Mouse (Mus musculus) forebrain, embryonic 12.5 days (tissue): ENCODE measurements around the gene Acsf2. TPM values are rescaled to one million over a fixed set of nuclear protein-coding genes. Genes with fewer than 3 reads are reported as not detected.

ENCODE experiments used
- ATAC-seq: fragments of 200-750 bp; cut with Nextera tagmentation; 2 replicates; pipeline ENCODE4 v1.8.0; 2017; ENCODE audit warnings: moderate TSS enrichment; ENCODE audit not compliant: low FRiP score
- H3K27ac ChIP-seq: fragments of 300-500 bp; sonication (generic); 2 replicates; pipeline ENCODE4 v1.5.1; 2016; ENCODE audit warnings: mild to moderate bottlenecking
- H3K27me3 ChIP-seq: fragments of 300-500 bp; sonication (generic); 2 replicates; pipeline ENCODE4 v1.6.1; 2016; ENCODE audit warnings: mild to moderate bottlenecking
- H3K36me3 ChIP-seq: fragments of 300-500 bp; sonication (generic); replicated peaks from 2 replicates; pipeline ENCODE4 v1.6.1; 2016; ENCODE audit warnings: mild to moderate bottlenecking
- H3K4me1 ChIP-seq: fragments of 300-500 bp; sonication (generic); 2 replicates; pipeline ENCODE4 v1.6.1; 2016
- H3K4me2 ChIP-seq: fragments of 300-500 bp; sonication (generic); 2 replicates; pipeline ENCODE4 v1.6.1; 2016; ENCODE audit warnings: mild to moderate bottlenecking, moderate library complexity
- H3K4me3 ChIP-seq: fragments of 300-500 bp; sonication (generic); replicated peaks from 2 replicates; pipeline ENCODE4 v1.5.1; 2016; ENCODE audit warnings: mild to moderate bottlenecking
- H3K9ac ChIP-seq: fragments of 300-500 bp; sonication (generic); 2 replicates; pipeline ENCODE4 v1.6.1; 2016; ENCODE audit warnings: mild to moderate bottlenecking
- H3K9me3 ChIP-seq: fragments of 300-500 bp; sonication (generic); 2 replicates; pipeline ENCODE4 v1.6.1; 2016
- WGBS: fragments of 180-500 bp; shearing (Covaris S2); methylation state at CpG from one replicate; pipeline ENCODE4 v1.1.7; 2016; 5-methylcytosine and 5-hydroxymethylcytosine counted together
- polyA plus RNA-seq: library from polyadenylated mRNA; unstranded; fragments of >200 nt; fragmentation: Nextera tagmentation; extraction: Ambion mirVana; gene quantifications from 2 replicates; pipeline ENCODE4 v1.2.1, GENCODE M21; 2016

Gene Acsf2
- polyA plus RNA-seq, 1 experiment from 2014 or later, result 4.0 TPM

DNA sequence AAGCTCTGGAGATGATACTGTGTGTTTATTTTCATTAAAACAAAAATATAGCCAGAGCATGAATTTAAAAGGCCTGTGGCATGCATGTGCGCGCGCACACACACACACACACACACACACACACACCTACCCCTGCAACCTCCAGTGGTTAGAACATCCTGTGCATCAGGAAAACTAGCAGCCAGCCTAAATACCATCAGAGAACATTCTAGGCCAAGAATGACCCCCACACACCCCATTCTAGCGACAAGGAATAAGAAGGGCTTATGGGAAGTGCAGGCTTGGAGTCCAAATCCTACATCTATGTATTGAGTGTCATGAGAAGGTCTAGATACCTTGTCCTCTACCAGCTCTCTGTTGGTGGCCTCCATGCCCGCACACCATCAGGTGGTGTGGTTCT, 38.3 kb downstream of the Acsf2 start:
- 97% methylated on average over 5 of the region's 5 CpGs for WGBS
- Histone ChIP-seq H3K27ac (no peak overlapping the region), H3K27me3 (peaks cover 37% of the 10 kb centered on the region), H3K36me3 (no peaks in the 10 kb centered on the region), H3K4me1 (peaks cover 18% of the 10 kb centered on the region), H3K4me3 (no peak overlapping the region), H3K9ac (no peak overlapping the region), H3K9me3 (no peaks in the 10 kb centered on the region), H3K4me2 (no peak overlapping the region)
- ATAC-seq, result no peak

- WGBS, result 88% methylated on average over 3 of the region's 3 CpGs
- Histone ChIP-seq H3K4me2 (no peak overlapping the region), H3K4me3 (no peak overlapping the region), H3K27ac (no peak overlapping the region), H3K36me3 (no peaks in the 10 kb centered on the region; the same call in 1 of the 2 replicates), H3K27me3 (0 out of 2 replicates have a peak, but pooled peaks cover 3% of the 10 kb centered on the region), H3K4me1 (no peaks in the 10 kb centered on the region), H3K9me3 (no peaks in the 10 kb centered on the region), H3K9ac (no peak overlapping the region)
- no peak for ATAC-seq
Measured at GRCm38 (mm10) chr11:94558226-94558625, 43.4 kb downstream of the Acsf2 start.

DNA sequence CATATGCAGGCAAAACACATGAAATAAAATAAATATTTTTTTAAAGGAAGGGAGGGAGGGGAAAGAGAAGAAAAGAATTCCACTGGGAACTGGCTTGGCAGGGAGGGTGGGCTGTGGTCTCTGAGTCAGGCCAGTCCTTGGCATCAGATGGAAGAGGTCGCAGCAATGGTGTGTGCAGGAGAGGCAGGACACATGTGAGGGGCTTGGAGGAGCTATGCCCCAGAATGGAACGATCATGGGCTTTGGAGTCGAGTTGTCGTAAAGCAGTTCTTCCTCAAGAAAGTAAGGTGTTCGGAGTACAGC, 51.3 kb downstream of the Acsf2 start:
- H3K36me3 ChIP-seq, result no peaks in the 10 kb centered on the region
- no peak for ATAC-seq
- H3K4me1 ChIP-seq, result peaks cover 7% of the 10 kb centered on the region
- no peak overlapping the region for H3K27ac ChIP-seq
- 91% methylated on average over 5 of the region's 5 CpGs for WGBS
- H3K4me2 ChIP-seq, result no peak overlapping the region
- no peak overlapping the region for H3K9ac ChIP-seq
- H3K4me3 ChIP-seq, result no peak overlapping the region
- H3K9me3 ChIP-seq, result no peaks in the 10 kb centered on the region
- 0 out of 2 replicates have a peak, but pooled peaks cover 4% of the 10 kb centered on the region for H3K27me3 ChIP-seq

DNA sequence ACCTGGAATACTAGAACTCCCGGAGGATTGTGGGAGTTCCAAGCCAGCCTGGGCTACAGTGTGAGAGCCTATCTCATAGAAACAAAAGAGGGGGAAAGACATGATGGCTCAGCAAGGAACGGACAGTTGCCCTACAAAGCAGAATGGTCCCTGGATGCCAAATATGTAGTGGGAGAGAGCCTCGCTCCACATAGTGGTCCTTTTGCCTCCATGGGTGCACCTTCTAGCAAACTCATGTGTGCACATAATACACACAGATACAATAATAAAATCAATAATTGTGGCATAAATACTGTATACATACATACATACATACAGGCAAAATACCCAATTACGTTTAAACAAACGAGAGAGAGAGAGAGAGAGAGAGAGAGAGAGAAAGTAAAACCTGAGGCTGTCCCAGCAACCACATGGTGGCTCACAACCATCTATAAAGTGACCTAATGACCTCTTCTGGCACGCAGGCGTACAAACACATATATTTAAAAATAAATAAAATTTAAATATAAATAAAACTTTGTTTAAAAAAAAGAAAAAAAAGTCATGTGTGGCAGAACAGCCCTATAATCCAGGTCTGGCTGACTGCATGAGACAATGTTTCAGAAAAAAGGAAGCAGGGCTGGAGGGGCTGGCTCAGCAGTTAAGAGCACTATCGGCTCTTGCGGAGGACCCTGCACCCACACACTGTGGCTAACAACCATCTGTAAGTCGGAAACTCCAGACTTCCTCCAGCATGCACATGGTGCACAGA, 51.8 kb downstream of the Acsf2 start:
- Histone ChIP-seq H3K27me3 (0 out of 2 replicates have a peak, but pooled peaks cover 4% of the 10 kb centered on the region), H3K4me3 (no peak overlapping the region), H3K9ac (no peak overlapping the region), H3K36me3 (no peaks in the 10 kb centered on the region), H3K4me1 (peaks cover 7% of the 10 kb centered on the region), H3K4me2 (no peak overlapping the region), H3K27ac (no peak overlapping the region), H3K9me3 (no peaks in the 10 kb centered on the region)
- no peak for ATAC-seq
- 81% methylated on average over 10 of the region's 10 CpGs for WGBS

DNA sequence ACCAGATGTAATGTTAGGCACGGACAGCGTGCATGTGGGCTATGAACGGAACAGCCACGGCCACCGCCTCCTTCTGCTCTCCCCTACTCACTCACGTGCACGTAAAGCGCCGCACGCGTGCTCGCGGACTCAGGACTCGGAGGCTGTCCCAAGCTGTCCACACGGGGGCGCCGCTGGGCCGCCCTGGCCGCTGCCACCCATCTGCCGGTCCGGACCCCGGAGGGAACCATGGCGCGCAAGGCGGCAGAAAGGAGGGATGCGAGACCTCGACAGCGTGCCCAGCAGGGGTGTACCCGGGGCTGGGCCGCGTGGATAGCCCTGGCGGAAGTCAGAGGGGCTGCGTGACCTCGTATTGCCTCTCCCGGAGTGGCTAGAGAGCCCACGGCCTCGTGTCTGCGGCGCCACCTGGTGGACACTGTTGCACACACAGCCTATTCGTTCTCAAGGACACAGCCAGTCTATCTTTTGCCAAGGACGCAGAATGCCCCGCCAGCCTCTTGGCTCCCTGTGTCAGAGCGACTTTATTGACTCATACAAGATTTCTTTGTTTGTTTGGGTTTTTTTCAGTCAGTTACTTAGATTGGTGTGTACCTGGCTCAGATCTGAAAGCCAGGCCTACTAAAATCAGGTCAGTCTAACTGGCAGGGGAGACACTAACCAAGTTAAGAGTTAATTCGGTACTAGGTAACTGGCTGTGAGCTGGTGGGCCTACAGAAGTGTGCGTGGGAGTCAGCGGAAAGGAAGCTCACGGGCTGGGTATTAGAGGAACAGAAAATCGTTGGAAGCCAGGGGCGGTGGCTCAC, 52.6 kb downstream of the Acsf2 start, which contains the start of gene Rsad1:
Gene Rsad1, minus strand, starts transcription at position 368 of the 803 bp plus-strand sequence.
- H3K4me1 ChIP-seq, result peaks cover 13% of the 10 kb centered on the region
- peak within 1 kb of the TSS; percentile 89 for H3K4me2 ChIP-seq
- H3K27ac ChIP-seq, result peak within 1 kb of the TSS; percentile 86
- H3K9ac ChIP-seq, result peak within 1 kb of the TSS; percentile 74
- H3K9me3 ChIP-seq, result no peaks in the 10 kb centered on the region
- H3K27me3 ChIP-seq, result 0 out of 2 replicates have a peak, but pooled peaks cover 4% of the 10 kb centered on the region
- peak; percentile 86 for ATAC-seq
- no peaks in the 10 kb centered on the region for H3K36me3 ChIP-seq
- 4% methylated on average over 49 of the region's 49 CpGs for WGBS
- H3K4me3 ChIP-seq, result peak within 1 kb of the TSS; percentile 67

DNA sequence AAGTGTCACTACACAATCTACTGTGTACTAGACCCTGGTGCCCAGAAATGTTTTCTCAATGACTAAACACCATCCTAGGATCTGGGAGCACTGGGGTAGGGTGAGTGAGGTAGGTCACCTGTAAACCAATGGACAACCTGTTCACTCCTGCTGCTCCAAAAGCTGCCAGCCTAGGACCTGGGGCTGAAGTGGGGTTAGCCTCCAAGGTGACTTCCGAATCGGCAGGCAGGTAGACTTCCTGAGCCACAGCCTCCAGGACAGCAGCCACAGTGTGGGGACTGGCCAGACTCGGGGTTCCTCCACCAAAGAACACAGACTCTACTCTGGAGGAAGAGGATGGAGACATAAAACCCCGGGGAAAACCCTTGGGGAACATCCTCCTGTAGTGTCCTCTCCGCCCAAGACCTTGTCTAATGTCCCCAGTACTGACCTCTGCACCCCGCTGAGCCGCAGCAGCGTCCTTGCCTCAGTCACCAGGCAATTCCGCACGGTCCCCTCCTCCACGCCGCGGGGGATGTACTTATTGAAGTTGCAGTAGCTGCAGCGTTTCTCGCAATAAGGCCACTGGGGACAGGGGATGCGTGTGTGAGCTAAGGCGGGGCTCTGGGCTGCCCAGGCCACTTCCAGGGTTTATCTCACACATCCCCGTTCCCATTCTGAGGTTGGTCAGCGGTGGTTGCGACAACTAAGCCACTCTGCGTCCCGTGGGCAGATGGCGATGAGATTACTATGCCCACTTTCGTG, 53.5 kb downstream of the Acsf2 start:
- peak overlapping the region; percentile 74 for H3K9ac ChIP-seq
- no peaks in the 10 kb centered on the region for H3K36me3 ChIP-seq
- H3K27me3 ChIP-seq, result 0 out of 2 replicates have a peak, but pooled peaks cover 4% of the 10 kb centered on the region
- peak overlapping the region; percentile 89 for H3K4me2 ChIP-seq
- peak; percentile 37 for ATAC-seq
- H3K4me3 ChIP-seq, result peak overlapping the region; percentile 67
- 16% methylated on average over 24 of the region's 24 CpGs for WGBS
- H3K4me1 ChIP-seq, result peaks cover 14% of the 10 kb centered on the region
- no peaks in the 10 kb centered on the region for H3K9me3 ChIP-seq
- no peak overlapping the region for H3K27ac ChIP-seq

DNA sequence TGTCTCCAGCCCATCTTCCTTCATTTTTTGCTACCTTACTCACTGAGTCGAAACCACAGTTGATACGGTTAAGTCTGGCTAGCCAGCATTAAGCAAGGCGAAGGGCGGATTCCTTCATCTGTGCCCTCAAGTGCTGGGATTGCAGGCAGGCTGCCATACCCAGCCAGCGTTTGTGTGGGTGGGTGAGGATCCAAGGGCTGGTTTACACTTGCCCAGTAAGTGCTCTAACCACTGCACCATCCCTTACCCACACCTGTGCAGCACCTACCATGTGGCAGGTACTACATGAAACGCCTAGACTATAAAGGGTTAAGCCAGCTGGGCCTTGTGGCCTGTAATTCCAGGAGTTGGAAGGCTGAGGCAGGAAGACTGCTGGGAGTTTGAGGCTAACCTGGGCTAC, 54.4 kb downstream of the Acsf2 start:
- Histone ChIP-seq H3K4me1 (peaks cover 14% of the 10 kb centered on the region), H3K27me3 (0 out of 2 replicates have a peak, but pooled peaks cover 4% of the 10 kb centered on the region), H3K9me3 (no peaks in the 10 kb centered on the region), H3K27ac (no peak overlapping the region), H3K4me3 (no peak overlapping the region), H3K4me2 (no peak overlapping the region), H3K9ac (no peak overlapping the region), H3K36me3 (no peaks in the 10 kb centered on the region)
- no peak for ATAC-seq
- 95% methylated on average over 6 of the region's 6 CpGs for WGBS

GRCm38 (mm10) chr11:94546381-94546780, 55.3 kb downstream of the Acsf2 start:
- peaks cover 14% of the 10 kb centered on the region for H3K4me1 ChIP-seq
- ATAC-seq, result no peak
- 0 out of 2 replicates have a peak, but pooled peaks cover 4% of the 10 kb centered on the region for H3K36me3 ChIP-seq
- H3K27ac ChIP-seq, result no peak overlapping the region
- H3K27me3 ChIP-seq, result 0 out of 2 replicates have a peak, but pooled peaks cover 4% of the 10 kb centered on the region
- H3K4me2 ChIP-seq, result no peak overlapping the region
- H3K9me3 ChIP-seq, result no peaks in the 10 kb centered on the region
- H3K9ac ChIP-seq, result no peak overlapping the region
- WGBS, result 95% methylated on average over 5 of the region's 5 CpGs
- H3K4me3 ChIP-seq, result no peak overlapping the region

- H3K27ac ChIP-seq, result no peak overlapping the region
Measured at GRCm38 (mm10) chr11:94544422-94544821, 57.2 kb downstream of the Acsf2 start.

GRCm38 (mm10) chr11:94543932-94544331, 57.7 kb downstream of the Acsf2 start:
- ATAC-seq, result no peak
- 35% methylated on average over 9 of the region's 9 CpGs for WGBS
- Histone ChIP-seq H3K27ac (no peak overlapping the region), H3K36me3 (0 out of 2 replicates have a peak, but pooled peaks cover 4% of the 10 kb centered on the region), H3K9me3 (no peaks in the 10 kb centered on the region), H3K4me3 (no peak overlapping the region), H3K4me1 (peaks cover 14% of the 10 kb centered on the region), H3K9ac (no peak overlapping the region), H3K4me2 (peak overlapping the region; percentile 33), H3K27me3 (0 out of 2 replicates have a peak, but pooled peaks cover 4% of the 10 kb centered on the region)

More at GRCm38 (mm10) chr11:94544422-94544821, 57.2 kb downstream of the Acsf2 start:
- Histone ChIP-seq H3K4me1 (peaks cover 14% of the 10 kb centered on the region), H3K4me3 (no peak overlapping the region), H3K27me3 (0 out of 2 replicates have a peak, but pooled peaks cover 4% of the 10 kb centered on the region), H3K4me2 (peak overlapping the region; percentile 33), H3K36me3 (0 out of 2 replicates have a peak, but pooled peaks cover 4% of the 10 kb centered on the region), H3K9me3 (no peaks in the 10 kb centered on the region), H3K9ac (no peak overlapping the region)
- no peak for ATAC-seq
- 61% methylated on average over 18 of the region's 18 CpGs for WGBS

DNA sequence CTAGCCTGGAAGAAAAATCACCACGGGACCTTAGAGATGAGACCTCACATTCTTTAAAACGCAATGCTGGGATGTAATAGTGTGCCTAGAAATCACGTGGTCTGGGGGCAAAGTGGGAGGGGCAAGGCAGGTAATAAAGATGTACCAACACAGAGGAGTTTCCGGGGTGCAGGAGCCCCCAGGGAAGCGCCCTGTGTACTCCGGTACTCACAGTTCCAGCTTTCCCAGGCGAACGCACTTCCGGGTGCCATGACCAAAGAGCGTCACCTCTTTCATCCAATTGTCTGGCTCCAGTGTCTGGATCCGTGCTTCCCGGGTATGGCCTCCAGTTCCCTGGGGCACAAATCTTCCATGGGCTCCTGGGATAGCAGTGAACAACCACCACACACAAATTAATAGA, 58.3 kb downstream of the Acsf2 start:
- no peaks in the 10 kb centered on the region for H3K9me3 ChIP-seq
- H3K4me1 ChIP-seq, result peaks cover 11% of the 10 kb centered on the region
- 0 out of 2 replicates have a peak, but pooled peaks cover 4% of the 10 kb centered on the region for H3K27me3 ChIP-seq
- 0 out of 2 replicates have a peak, but pooled peaks cover 4% of the 10 kb centered on the region for H3K36me3 ChIP-seq
- no peak overlapping the region for H3K27ac ChIP-seq
- no peak overlapping the region for H3K9ac ChIP-seq
- no peak overlapping the region for H3K4me2 ChIP-seq
- 86% methylated on average over 12 of the region's 12 CpGs for WGBS
- no peak for ATAC-seq
- no peak overlapping the region for H3K4me3 ChIP-seq

GRCm38 (mm10) chr11:94542400-94542799, 59.3 kb downstream of the Acsf2 start:
- 85% methylated on average over 4 of the region's 4 CpGs for WGBS
- H3K27ac ChIP-seq, result no peak overlapping the region
- H3K9me3 ChIP-seq, result no peaks in the 10 kb centered on the region
- H3K4me2 ChIP-seq, result no peak overlapping the region
- no peak for ATAC-seq
- H3K9ac ChIP-seq, result no peak overlapping the region
- 0 out of 2 replicates have a peak, but pooled peaks cover 4% of the 10 kb centered on the region for H3K36me3 ChIP-seq
- no peaks in the 10 kb centered on the region for H3K27me3 ChIP-seq
- H3K4me3 ChIP-seq, result no peak overlapping the region
- peaks cover 7% of the 10 kb centered on the region for H3K4me1 ChIP-seq
